Mouse (Mus musculus) liver, postnatal 0 days (tissue): ENCODE measurements at regions not wholly inside any gene's neighbourhood (a gene's known extent, or its start where the extent isn't known, plus 50 kb on each side); places are given as distances from the start of the nearest gene placed in this dataset.

ENCODE experiments used
- CTCF ChIP-seq: sonication (generic); IDR thresholded peaks from 2 replicates; pipeline ENCODE4 v1.5.1; 2016; ENCODE audit warnings: antibody characterized with exemption, low read depth
- EP300 ChIP-seq: IDR thresholded peaks from 2 replicates; pipeline ENCODE4 v1.6.1; 2016; ENCODE audit warnings: antibody characterized with exemption, low read depth, mild to moderate bottlenecking

- TF ChIP-seq CTCF (no peak), EP300 (no peak)
These were observed 375.0 kb downstream of the Gja1 start for GRCm38 (mm10) chr10:56752134-56752533.
